Mouse (Mus musculus) G1E (cell line): ENCODE data around the gene Rnf181.

ENCODE experiments used
- CTCF ChIP-seq: IDR thresholded peaks from 2 replicates; pipeline ENCODE4 v1.5.1; 2012; ENCODE audit warnings: low read depth, low read length, inconsistent platforms, mixed read lengths
- GATA1 ChIP-seq: IDR thresholded peaks from 2 replicates; pipeline ENCODE4 v1.6.1; 2012; ENCODE audit warnings: borderline replicate concordance, low read length, inconsistent platforms, mixed read lengths
- TAL1 ChIP-seq: conservative IDR thresholded peaks from 2 replicates; pipeline ENCODE4 v1.6.1; 2012; ENCODE audit warnings: low read depth, low read length, inconsistent platforms, mixed read lengths

GRCm38 (mm10) chr6:72378510-72379234, 11.9 kb upstream of the Rnf181 start:
- no peak for TF ChIP-seq CTCF
- no peak for TF ChIP-seq GATA1
- TF ChIP-seq TAL1, result no peak
